Mouse (Mus musculus): ENCODE measurements around the gene Syne1.

- TF ChIP-seq CTCF (IDR thresholded peaks at IDR 0.05; ENCODE audit: low read depth) (no peak), EP300 (IDR thresholded peaks at IDR 0.05; ENCODE audit: low read depth) (no peak)
Observed at GRCm38 (mm10) chr10:5322562-5322961, 228.7 kb downstream of the Syne1 start.

All from liver, postnatal 0 days (tissue).